Mouse (Mus musculus) CH12F3 (cell line): ENCODE results near the gene Vgll4.
"Not testable (repeated sequence)": the region's sequence is repeated elsewhere in the genome, so short reads cannot be mapped to it uniquely, and the experiment has no call there.

ENCODE experiments used
- in situ Hi-C: fragments of 300-500 bp; cut with MboI; formaldehyde crosslinking; loops from 2 replicates; pipeline ENCODE4 v1.14.3; 2020; ENCODE audit warnings: low sequenced_read_pairs

Vgll4 gene

GRCm38 (mm10) chr6:114922355-114923096 is 47.3 kb downstream of the Vgll4 start:
- in situ Hi-C loops, result not testable (repeated sequence)

- in situ Hi-C loops, result no loop called here
These were observed 48.0 kb downstream of the Vgll4 start for GRCm38 (mm10) chr6:114921632-114922354.

DNA sequence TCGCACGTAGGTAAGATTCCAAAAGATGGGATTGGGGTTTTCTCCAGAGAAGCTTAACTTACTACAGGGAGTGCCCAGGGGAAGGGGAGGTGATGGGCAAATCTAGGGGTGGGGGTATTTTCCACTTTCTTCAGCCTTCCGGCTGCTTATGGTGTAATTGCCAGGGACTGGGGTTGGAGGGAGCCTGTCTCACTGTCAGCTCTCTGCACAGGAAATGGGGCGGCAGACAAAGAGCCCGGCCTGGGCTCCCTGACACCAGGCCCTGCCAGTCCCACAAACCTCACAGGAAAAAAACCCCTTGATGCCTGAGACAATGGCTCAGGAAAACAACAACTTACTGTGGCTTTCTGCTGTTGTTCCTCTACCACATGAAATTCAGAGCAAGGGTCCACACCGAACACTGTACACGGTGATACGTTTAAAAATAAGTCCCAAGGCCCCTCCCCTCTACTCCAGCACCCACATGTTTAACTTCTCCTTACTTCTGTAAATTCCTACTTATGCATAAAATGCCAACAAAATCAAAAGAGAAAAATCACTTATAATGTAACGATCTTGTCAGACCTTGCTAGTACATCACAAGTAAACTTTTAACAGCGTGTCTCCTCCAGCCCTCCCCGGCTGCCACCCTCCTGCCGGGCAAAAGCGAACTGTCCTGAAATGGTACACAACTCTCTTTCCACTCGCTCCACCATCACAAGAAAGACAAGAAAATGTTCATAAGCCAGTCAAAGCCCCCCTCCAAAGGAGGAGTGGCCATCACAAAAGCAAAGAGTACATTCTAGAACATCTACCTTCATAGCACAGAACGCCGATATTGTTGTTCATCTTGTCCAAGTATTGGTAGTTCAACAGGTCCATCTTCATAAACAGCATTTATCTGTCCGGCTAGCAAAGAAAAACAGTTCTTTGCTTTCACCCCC is 49.0 kb downstream of the Vgll4 start:
- in situ Hi-C loops, result no loop called here

DNA sequence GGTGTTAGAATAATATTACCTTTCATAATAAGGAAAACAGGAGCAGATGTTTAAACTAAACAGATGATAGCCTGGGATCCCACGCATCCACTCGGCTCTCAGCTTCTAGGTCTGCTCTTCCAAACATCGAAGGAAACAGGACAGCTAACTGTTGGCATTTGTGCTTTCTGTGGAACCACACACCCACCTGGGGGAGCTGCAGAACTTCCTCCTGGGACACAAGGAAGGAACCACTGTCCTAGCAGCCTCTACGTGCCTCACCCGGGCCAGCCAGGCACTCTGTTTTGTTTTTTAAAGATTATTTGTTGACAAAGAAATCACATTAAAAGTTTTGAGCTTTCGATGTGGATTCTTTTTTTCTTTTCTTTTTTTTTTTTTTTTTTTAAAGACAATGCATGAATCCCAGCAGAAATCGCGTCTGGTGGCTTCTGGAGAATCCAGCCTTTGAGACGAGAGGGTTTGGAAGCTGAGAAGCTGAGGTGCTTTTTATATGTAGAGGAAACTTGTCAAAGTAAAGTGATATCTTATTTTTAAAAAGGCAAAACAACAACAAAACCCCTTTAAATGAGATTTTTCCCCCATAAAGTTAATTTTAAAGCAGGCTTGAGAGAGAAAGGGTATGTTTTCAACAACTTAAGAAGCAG is 50.0 kb downstream of the Vgll4 start:
- in situ Hi-C loops, result loop anchor here (5.0 kb wide), 1 partner anchor 197 kb away; no protein-coding TSS in a partner anchor

DNA sequence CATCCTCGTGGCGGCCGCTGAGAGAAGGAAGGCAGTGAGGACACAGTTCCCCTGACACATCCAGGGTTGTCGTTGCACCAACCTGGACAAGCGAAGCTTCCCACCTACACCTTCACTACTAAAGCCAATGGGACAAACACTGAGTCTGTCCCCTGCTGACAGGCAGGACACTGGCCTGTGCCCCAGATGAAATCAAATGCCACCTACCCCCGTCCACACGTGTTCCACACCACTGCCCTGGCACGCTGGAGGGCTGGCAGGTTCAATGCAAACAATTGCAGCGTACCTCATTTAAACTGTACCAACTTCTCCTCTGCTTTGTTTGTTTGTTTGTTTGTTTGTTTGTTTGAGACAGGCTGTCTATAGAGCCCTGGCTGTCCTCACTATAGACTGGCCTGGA is 50.8 kb downstream of the Vgll4 start:
- in situ Hi-C loops, result loop anchor here (5.0 kb wide), 1 partner anchor 197 kb away; no protein-coding TSS in a partner anchor

DNA sequence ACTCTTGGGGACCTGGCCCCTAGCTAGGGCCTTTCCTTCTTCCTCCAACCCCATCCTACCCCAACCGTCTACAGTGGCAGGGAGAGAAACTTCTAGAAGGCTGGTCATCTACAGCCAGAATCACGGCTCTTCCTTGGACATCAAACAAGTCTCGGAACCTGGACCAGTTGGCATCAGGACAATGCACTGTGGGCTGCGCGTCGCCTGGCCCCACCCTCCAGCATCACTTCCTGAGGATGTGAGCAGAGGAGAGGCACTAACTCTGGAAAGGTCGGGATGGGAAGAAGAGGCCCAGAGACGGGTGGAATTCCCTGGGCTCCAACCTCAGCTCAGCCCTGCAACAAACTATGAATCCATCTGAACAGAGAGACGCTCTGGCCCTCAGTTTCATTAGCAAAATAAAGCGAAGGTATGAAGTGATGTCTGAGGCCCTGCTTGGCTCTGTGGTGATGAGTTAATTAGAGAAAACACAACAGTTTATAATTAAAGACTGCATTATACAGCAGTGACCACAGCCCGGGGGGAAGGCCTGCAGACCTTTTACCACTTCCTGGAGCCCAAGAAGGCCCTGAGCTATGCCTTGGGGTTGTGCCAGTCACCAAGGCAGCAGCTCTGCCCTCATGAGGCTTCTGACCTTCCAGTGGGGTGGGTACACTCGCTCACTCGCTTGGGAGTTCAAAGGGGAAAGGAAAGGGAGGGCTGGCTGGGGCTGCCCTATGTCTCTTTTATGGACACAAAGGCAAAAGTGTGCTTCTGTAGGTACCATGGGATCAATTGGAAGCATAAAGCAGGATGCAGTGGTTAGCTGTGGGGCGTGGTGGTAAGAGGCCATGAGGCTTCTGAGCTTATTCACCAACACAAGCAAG is 51.8 kb downstream of the Vgll4 start:
- in situ Hi-C loops, result loop anchor here (5.0 kb wide), 1 partner anchor 196 kb away; no protein-coding TSS in a partner anchor

- in situ Hi-C loops, result loop anchor here (5.0 kb wide), 1 partner anchor 195 kb away; no protein-coding TSS in a partner anchor
These were observed 52.7 kb downstream of the Vgll4 start for GRCm38 (mm10) chr6:114917129-114917528.

DNA sequence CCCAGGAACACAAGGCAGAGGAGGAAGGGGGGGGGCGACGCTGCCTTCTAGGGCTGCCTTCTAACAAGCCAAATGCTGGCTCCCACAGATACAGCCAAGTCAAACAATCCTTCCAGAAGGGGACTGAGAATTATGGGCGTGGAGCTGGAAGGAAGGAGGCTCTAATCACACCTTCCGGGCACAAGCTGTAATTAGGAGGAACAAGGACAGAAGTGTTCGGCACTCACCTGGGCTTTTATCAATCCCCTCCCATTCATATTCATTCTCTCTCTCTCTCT is 53.1 kb downstream of the Vgll4 start:
- in situ Hi-C loops, result loop anchor here (5.0 kb wide), 1 partner anchor 194 kb away; no protein-coding TSS in a partner anchor

DNA sequence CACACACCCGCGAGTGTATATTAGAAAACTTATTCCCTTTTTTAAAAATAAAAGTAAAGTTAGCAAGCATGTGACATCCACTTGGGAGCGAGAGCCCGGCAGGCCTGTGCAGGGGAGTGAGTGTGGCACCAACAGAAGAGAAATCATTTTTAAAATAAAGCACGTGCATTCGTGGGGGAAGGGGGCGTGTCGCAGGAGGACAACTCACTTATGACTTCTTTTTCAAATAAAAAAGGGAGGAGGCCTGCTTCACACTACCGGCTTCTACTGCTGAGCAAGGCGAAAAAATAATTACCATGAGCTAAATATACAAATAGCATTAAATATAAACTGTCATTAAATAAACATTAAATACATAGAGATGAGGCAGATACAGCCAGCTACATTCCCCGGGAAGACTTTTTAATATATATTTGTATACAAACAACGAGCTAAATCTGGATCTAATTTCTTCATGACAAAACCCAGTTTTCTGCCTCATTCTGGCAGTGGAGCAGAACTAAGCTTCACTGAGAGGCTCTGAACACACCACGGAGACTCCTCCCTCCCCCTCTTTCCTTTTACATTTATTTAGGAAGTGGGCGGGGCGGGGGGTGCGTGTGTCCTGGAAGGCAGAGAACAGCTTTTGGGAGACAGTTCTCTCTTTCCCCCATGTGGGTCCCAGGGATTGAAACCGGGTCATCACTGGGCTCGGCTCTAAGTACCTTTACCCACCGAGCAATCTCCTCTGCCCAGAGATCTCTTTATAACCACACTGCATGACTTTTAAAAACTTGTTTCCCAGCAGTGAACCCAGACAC is 53.7 kb downstream of the Vgll4 start:
- in situ Hi-C loops, result loop anchor here (5.0 kb wide), 1 partner anchor 194 kb away; no protein-coding TSS in a partner anchor

GRCm38 (mm10) chr6:114914041-114914716 is 55.6 kb downstream of the Vgll4 start:
- in situ Hi-C loops, result no loop called here

DNA sequence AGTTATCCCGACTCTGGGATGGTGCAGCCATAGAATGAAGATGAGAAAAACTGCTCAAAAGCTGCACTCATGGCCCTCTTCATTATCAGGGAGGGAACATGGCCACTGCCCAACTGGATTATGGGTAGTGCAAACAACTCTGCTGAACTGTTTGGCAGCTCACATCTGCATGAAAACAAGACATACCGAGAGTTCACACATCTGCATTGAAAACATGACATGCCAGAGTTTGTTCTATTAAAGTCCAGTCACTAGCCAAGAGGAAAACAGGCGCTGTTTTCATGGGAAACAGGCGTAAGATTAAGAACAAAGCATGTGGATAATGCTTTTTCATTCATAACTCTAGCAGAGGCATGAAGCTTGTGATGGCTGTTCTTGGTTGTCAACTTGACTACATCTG is 56.7 kb downstream of the Vgll4 start:
- in situ Hi-C loops, result no loop called here

DNA sequence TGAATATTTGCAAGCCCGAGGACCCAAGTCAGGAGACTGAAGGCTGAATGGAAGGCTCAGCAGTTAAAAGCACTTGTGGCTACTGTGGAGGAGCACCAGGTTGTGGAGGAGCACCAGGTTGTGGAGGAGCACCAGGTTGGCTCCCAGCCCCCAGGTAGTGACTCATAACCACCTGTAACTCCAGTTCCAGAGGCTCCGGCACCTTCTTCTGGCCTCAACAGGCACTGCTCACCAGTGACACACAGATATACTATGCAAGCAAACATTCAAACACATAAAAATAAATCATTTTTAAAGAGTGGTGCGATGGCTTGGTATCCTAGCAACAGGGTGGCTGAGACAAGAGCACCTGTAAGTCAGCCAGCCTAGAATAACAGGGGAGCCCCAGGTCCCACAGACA is 58.3 kb downstream of the Vgll4 start:
- in situ Hi-C loops, result no loop called here

DNA sequence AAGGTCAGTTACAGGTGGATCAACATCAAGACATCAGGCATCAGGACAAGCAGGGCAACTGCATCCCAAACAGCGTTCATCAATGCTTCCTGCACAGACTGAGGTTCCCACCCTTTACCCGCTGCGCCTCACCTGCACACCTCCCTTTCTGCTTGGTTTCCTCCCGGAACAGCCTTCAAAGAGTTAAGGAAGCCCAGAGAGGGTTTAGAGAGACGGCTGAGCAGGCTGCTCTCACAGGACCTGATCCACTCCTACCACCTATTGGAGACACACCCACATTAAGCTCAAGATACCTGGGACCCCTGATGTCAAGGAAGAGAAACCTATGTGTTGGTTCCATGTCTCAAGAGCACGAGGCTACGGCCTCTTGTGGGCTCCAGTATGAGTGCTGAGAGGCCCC is 60.0 kb downstream of the Vgll4 start:
- in situ Hi-C loops, result no loop called here

- in situ Hi-C loops, result no loop called here
These were observed 62.3 kb downstream of the Vgll4 start for GRCm38 (mm10) chr6:114907459-114907858.

- in situ Hi-C loops, result no loop called here
These were observed 63.6 kb downstream of the Vgll4 start for GRCm38 (mm10) chr6:114906209-114906608.

DNA sequence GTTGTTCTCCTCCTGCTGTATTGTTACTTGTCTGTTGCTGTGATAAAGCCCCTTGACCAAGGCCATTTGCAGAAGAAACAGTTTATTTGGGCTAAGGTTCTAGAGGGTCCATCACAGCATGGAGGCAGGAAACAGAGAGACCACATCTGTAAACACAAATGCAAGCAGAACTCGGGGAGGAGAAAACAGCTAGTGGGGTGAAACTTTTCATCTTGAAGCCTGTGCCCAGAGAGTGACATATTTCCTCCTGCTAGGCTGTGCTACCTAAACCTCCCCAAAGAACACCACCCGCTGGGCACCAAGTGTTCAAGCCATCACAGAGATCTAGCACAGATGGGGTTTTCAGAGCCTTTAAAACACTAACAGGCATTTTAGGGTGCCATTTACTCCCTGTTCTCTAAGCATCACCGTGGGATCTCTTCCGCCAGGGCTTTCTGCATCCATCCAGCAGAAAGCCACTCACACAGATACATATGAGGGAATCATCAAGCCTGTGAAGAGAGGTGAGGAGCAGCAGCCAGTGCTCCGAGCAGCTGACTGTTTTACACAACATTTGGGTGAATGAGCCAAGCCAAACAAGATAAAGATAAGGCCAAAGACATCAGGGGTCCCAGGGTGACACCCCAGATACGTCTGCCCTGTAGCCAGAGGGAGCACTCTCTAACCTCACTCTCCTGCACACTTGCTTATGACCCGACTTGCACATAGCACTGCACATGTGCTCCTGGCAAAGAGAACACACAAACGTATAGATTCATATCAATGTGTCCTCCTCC is 64.4 kb downstream of the Vgll4 start:
- in situ Hi-C loops, result no loop called here

GRCm38 (mm10) chr6:114904818-114905217 is 65.0 kb downstream of the Vgll4 start:
- in situ Hi-C loops, result no loop called here

DNA sequence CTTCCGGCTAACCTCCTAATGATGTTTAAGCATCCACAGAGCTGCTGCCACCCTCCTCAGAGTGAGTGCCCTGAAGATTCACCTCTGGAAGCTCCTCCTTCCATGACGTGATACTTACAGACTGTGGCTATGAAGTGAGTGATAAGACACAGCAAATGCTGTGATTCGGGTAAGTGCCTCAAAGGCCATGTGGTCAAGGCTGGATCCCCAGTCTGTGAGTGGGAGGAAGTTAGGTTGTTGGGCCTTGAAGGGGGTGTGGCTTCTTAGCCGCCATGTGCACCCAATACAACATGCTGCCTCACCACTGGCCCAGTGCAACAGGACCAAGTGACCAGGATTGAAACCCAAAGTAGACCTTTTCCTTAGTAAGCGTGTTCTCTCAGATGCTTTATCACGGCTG is 65.6 kb downstream of the Vgll4 start:
- in situ Hi-C loops, result no loop called here
